Mouse (Mus musculus): Measurements from ENCODE around the gene Gm21987.

- peak; percentile 53 to 75; a peak in 3 of 4 replicates for TF ChIP-seq EP300 (IDR thresholded peaks at IDR 0.05; ENCODE audit: low read depth in 1 of 2, low read length in 2 of 2)
- TF ChIP-seq MAFK (IDR thresholded peaks at IDR 0.05; ENCODE audit: borderline replicate concordance, low read depth, low read length): no peak
- TF ChIP-seq POLR2AphosphoS2 (IDR thresholded peaks at IDR 0.05; ENCODE audit: low read length): no peak
- TF ChIP-seq POLR2A (IDR thresholded peaks at IDR 0.05; ENCODE audit: control insufficient read depth in 1 of 2, insufficient read depth in 1 of 2, low read depth in 1 of 2, low read length in 2 of 2, poor library complexity in 1 of 2): no peak
- TF ChIP-seq CTCF (IDR thresholded peaks at IDR 0.05 in 2 of 3, conservative IDR thresholded peaks at IDR 0.05 in 1 of 3; ENCODE audit: control insufficient read depth in 1 of 3, insufficient read depth in 1 of 3, low read depth in 2 of 3, low read length in 3 of 3, poor library complexity in 1 of 3, severe bottlenecking in 1 of 3): no peak
- peak; percentile 64 for TF ChIP-seq USF1 (IDR thresholded peaks at IDR 0.05; ENCODE audit: low read depth, low read length)
- no peak for TF ChIP-seq ZKSCAN1 (IDR thresholded peaks at IDR 0.05; ENCODE audit: low read depth, low read length)
- TF ChIP-seq RAD21 (IDR thresholded peaks at IDR 0.05; ENCODE audit: low read depth, low read length): no peak
- peak; percentile 71 for TF ChIP-seq SIN3A (IDR thresholded peaks at IDR 0.05; ENCODE audit: low read length)
- TF ChIP-seq BHLHE40 (IDR thresholded peaks at IDR 0.05; ENCODE audit: borderline replicate concordance, low read depth, low read length): peak; percentile 64
- no peak for TF ChIP-seq NRF1 (IDR thresholded peaks at IDR 0.05; ENCODE audit: insufficient read depth, low read depth, low read length, poor library complexity, severe bottlenecking)
Measured at GRCm38 (mm10) chr16:38350361-38350855, 3.6 kb downstream of the Gm21987 start.

Measured in MEL (cell line).